Mouse (Mus musculus) adrenal gland, adult 2 months (tissue): ENCODE measurements at regions not wholly inside any gene's neighbourhood (a gene's known extent, or its start where the extent isn't known, plus 50 kb on each side); places are given as distances from the start of the nearest gene placed in this dataset.
A peak's percentile ranks its signal among the peaks of the same experiment; 100 is the strongest.

Experiments used
- DNase-seq: peaks from one replicate; pipeline ENCODE4 v3.0.0; 2021

GRCm38 (mm10) chr9:94382293-94382692 lies 155.6 kb downstream of the 1190002N15Rik start:
- DNase-seq = no peak

- peak; percentile 2 for DNase-seq
Observed at GRCm38 (mm10) chr9:94378835-94379234, 159.0 kb downstream of the 1190002N15Rik start.

- DNase-seq = no peak
Observed at GRCm38 (mm10) chr9:94378291-94378690, 159.6 kb downstream of the 1190002N15Rik start.

- no peak for DNase-seq
Observed at GRCm38 (mm10) chr9:94377346-94378039, 160.4 kb downstream of the 1190002N15Rik start.

GRCm38 (mm10) chr9:94370976-94371375 lies 166.9 kb downstream of the 1190002N15Rik start:
- DNase-seq = no peak

GRCm38 (mm10) chr9:94368231-94368936 lies 169.5 kb downstream of the 1190002N15Rik start:
- no peak for DNase-seq

- peak; percentile 20 for DNase-seq
Observed at GRCm38 (mm10) chr9:94361877-94362697, 175.8 kb downstream of the 1190002N15Rik start.

- no peak for DNase-seq
Observed at GRCm38 (mm10) chr9:94361011-94361410, 176.9 kb downstream of the 1190002N15Rik start.

- DNase-seq = no peak
Observed at GRCm38 (mm10) chr9:94358150-94358549, 179.7 kb downstream of the 1190002N15Rik start.

GRCm38 (mm10) chr9:94342011-94342410 lies 195.9 kb downstream of the 1190002N15Rik start:
- DNase-seq = no peak

GRCm38 (mm10) chr9:94341531-94341930 lies 196.3 kb downstream of the 1190002N15Rik start:
- no peak for DNase-seq

GRCm38 (mm10) chr9:94333450-94333849 lies 204.4 kb downstream of the 1190002N15Rik start:
- DNase-seq = no peak

GRCm38 (mm10) chr9:94323011-94323410 lies 214.9 kb downstream of the 1190002N15Rik start:
- no peak for DNase-seq

GRCm38 (mm10) chr9:94302575-94302974 lies 235.3 kb downstream of the 1190002N15Rik start:
- DNase-seq = no peak

GRCm38 (mm10) chr9:94301896-94302295 lies 236.0 kb downstream of the 1190002N15Rik start:
- DNase-seq = no peak

GRCm38 (mm10) chr9:94295431-94295830 lies 242.4 kb downstream of the 1190002N15Rik start:
- DNase-seq = no peak

GRCm38 (mm10) chr9:94292147-94292546 lies 245.7 kb downstream of the 1190002N15Rik start:
- DNase-seq = no peak

- no peak for DNase-seq
Observed at GRCm38 (mm10) chr9:94289546-94289945, 248.3 kb downstream of the 1190002N15Rik start.

GRCm38 (mm10) chr9:94287559-94287958 lies 250.3 kb downstream of the 1190002N15Rik start:
- no peak for DNase-seq

GRCm38 (mm10) chr9:94278657-94279585 lies 259.0 kb downstream of the 1190002N15Rik start:
- DNase-seq = no peak

GRCm38 (mm10) chr9:94277096-94277495 lies 260.8 kb downstream of the 1190002N15Rik start:
- DNase-seq = no peak

GRCm38 (mm10) chr9:94269213-94269612 lies 268.7 kb downstream of the 1190002N15Rik start:
- DNase-seq = no peak
